Mouse (Mus musculus) lung, postnatal 0 days (tissue): ENCODE measurements around the gene Slc22a3.

Experiments
- CTCF ChIP-seq: IDR thresholded peaks from 2 replicates; pipeline ENCODE4 v1.5.1; 2016; ENCODE audit warnings: antibody characterized with exemption, mild to moderate bottlenecking
- EP300 ChIP-seq: IDR thresholded peaks from 2 replicates; pipeline ENCODE4 v1.6.1; 2016; ENCODE audit warnings: antibody characterized with exemption, mild to moderate bottlenecking, control low read depth

GRCm38 (mm10) chr17:12388239-12388638 is 119.3 kb downstream of the Slc22a3 start:
- TF ChIP-seq CTCF (no peak), EP300 (no peak)
